Mouse (Mus musculus) splenic B cell, adult 2 months (primary cell): Measurements from ENCODE around the gene Slc22a4.
"Not testable (repeated sequence)": the region's sequence is repeated elsewhere in the genome, so short reads cannot be mapped to it uniquely, and the experiment has no call there.

Experiments
- DNase-seq: peaks from one replicate; pipeline ENCODE4 v3.0.0-alpha.2; 2011; ENCODE audit warnings: low read depth, low spot score
- H3K27me3 ChIP-seq: 2 replicates; pipeline ENCODE4 v1.6.1; 2012; ENCODE audit warnings: mild to moderate bottlenecking, low read length, moderate library complexity, mixed read lengths; ENCODE audit not compliant: control insufficient read depth, poor library complexity, insufficient read depth, severe bottlenecking
- H3K36me3 ChIP-seq: 2 replicates; pipeline ENCODE4 v1.6.1; 2012; ENCODE audit warnings: mild to moderate bottlenecking, low read length, moderate library complexity, mixed read lengths; ENCODE audit not compliant: control insufficient read depth, poor library complexity, insufficient read depth, severe bottlenecking

Slc22a4 gene

GRCm38 (mm10) chr11:53954653-53955052 lies 73.2 kb downstream of the Slc22a4 start:
- no peaks in the 10 kb centered on the region for H3K27me3 ChIP-seq
- no peak for DNase-seq
- H3K36me3 ChIP-seq: no peaks in the 10 kb centered on the region

GRCm38 (mm10) chr11:53950133-53950532 lies 77.8 kb downstream of the Slc22a4 start:
- not testable (repeated sequence) for DNase-seq, H3K36me3 ChIP-seq, H3K27me3 ChIP-seq
